Mouse (Mus musculus): Measurements from ENCODE around the gene Olfr1043.
"Not testable (repeated sequence)": the region's sequence is repeated elsewhere in the genome, so short reads cannot be mapped to it uniquely, and the experiment has no call there.

The Olfr1043 gene

GRCm38 (mm10) chr2:86167422-86167821 is at the start of gene Olfr1043:
Olfr1043 (minus strand) TSS chr2:86167522.
- in situ Hi-C loops (cut with MboI, MseI), result no loop called here

GRCm38 (mm10) chr2:86202909-86203308 is 35.6 kb upstream of the Olfr1043 start, which contains the start of gene Olfr1045:
Olfr1045 (minus strand) TSS chr2:86203009.
- in situ Hi-C loops (cut with MboI, MseI), result no loop called here

GRCm38 (mm10) chr2:86195863-86196262 is 28.5 kb upstream of the Olfr1043 start:
- in situ Hi-C loops (cut with MboI, MseI), result no loop called here

GRCm38 (mm10) chr2:86185583-86185982 is 18.3 kb upstream of the Olfr1043 start, which contains the start of gene Olfr52:
Olfr52 (minus strand) TSS chr2:86185683.
- in situ Hi-C loops (cut with MboI, MseI), result no loop called here

- in situ Hi-C loops (cut with MboI, MseI), result no loop called here
Measured at GRCm38 (mm10) chr2:86179950-86180349, 12.6 kb upstream of the Olfr1043 start.

- in situ Hi-C loops (cut with MboI, MseI), result no loop called here
Measured at GRCm38 (mm10) chr2:86177720-86178119, 10.4 kb upstream of the Olfr1043 start, which contains the start of gene Olfr1044. Olfr1044 (minus strand) TSS chr2:86177820.

- in situ Hi-C loops (cut with MboI, MseI), result not testable (repeated sequence)
Measured at GRCm38 (mm10) chr2:86175422-86175821, 8.1 kb upstream of the Olfr1043 start.

- in situ Hi-C loops (cut with MboI, MseI), result no loop called here
Measured at GRCm38 (mm10) chr2:86161738-86162137, 5.6 kb downstream of the Olfr1043 start, which contains the start of gene Olfr1042. Olfr1042 (minus strand) TSS chr2:86161838.

- in situ Hi-C loops (cut with MboI, MseI), result no loop called here
Measured at GRCm38 (mm10) chr2:86146632-86147031, 20.7 kb downstream of the Olfr1043 start, which contains the start of gene Olfr1040. Olfr1040 (minus strand) TSS chr2:86146732.

- in situ Hi-C loops (cut with MboI, MseI), result no loop called here
Measured at GRCm38 (mm10) chr2:86135828-86136227, 31.5 kb downstream of the Olfr1043 start, which contains the start of gene Olfr1039. Olfr1039 (minus strand) TSS chr2:86135928.

Measured in T-helper 17 cell (primary cell).